9 mouse cellular contexts compared by ENCODE assay signal in the genomic region with DNA sequence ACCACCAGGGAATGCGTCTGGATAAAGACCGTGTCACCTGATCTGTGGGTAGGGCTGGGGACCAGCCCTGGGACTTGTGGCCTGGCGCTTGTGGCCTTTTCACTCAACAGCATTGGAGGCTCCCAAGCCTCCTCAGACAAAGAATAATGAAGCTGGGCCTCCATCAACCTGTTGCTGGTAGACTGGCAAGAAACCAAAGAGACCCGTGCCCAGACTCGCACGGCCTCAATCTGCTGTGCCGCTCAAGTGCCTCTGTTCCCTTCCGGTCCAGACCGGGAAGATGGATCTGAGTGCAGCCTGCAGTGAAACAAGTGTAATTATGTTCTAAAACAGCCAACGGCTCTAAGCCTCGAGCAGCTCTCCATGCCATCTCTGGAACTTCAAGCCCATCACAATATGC. TPM values are rescaled to one million over a fixed set of nuclear protein-coding genes. Genes with fewer than 3 reads are reported as not detected.
DNase-seq lines count a peak whose midpoint lies in the region; ATAC-seq and TF ChIP-seq lines count a peak whose summit lies in the region.
"Had no signal": no experiment of that assay in that cellular context is flagged by ENCODE, and none has a peak within 500 bp of the region (broad histone marks: within the 10 kb centered on the region; RNA-seq: fewer than 3 reads in every experiment).

No protein-coding gene starts in this region.

- H3K4me1 ChIP-seq in heart, adult 2 months (ENCODE audit: control insufficient read depth, insufficient read depth, low read length), result peaks cover 37% of the 10 kb centered on the region
- H3K4me1 ChIP-seq in hindbrain, embryonic 11.5 days (replicated peaks; ENCODE audit: control insufficient read depth, insufficient read depth, low read length), result peaks cover 20% of the 10 kb centered on the region
- H3K4me1 ChIP-seq in midbrain, embryonic 10.5 days, result peaks cover 87% of the 10 kb centered on the region

- no peak for TF ChIP-seq CTCF in heart, adult 2 months (IDR thresholded peaks at IDR 0.05)
- TF ChIP-seq CTCF in brain, embryonic 14.5 days (IDR thresholded peaks at IDR 0.05; ENCODE audit: borderline replicate concordance, extremely low read depth, insufficient read depth, insufficient read length), result no peak

- no peaks in the 10 kb centered on the region for H3K9me3 ChIP-seq in hindbrain, embryonic 11.5 days (ENCODE audit: control insufficient read depth, low read length)
- H3K9me3 ChIP-seq in midbrain, embryonic 10.5 days (replicated peaks), result no peaks in the 10 kb centered on the region

- peak overlapping the region; percentile 84 for H3K27ac ChIP-seq in heart, adult 2 months
- no peak overlapping the region for H3K27ac ChIP-seq in hindbrain, embryonic 11.5 days (ENCODE audit: low read depth, low read length)
- H3K27ac ChIP-seq in midbrain, embryonic 10.5 days (replicated peaks), result peak overlapping the region; percentile 70

- H3K4me3 ChIP-seq in heart, adult 2 months, result no peak overlapping the region
- H3K4me3 ChIP-seq in hindbrain, embryonic 11.5 days (ENCODE audit: low read depth, low read length), result no peak overlapping the region
- peak overlapping the region; percentile 40 for H3K4me3 ChIP-seq in midbrain, embryonic 10.5 days

- DNase-seq in heart, adult 2 months, result no peak
- no peak for DNase-seq in heart, postnatal 36 days
- DNase-seq in brain, embryonic 14.5 days (ENCODE audit: low read depth), result peak; percentile 83
- peak; percentile 17 for DNase-seq in hindbrain, embryonic 11.5 days (ENCODE audit: low spot score)
- DNase-seq in midbrain, embryonic 10.5 days (ENCODE audit: low spot score), result no peak
- DNase-seq in Muller cell, postnatal 12 days (ENCODE audit: inconsistent ontology term), result no peak
- DNase-seq in layer of hippocampus, adult 9-10 months (ENCODE audit: low spot score), result no peak
- DNase-seq: B cell, adult 2 months had no signal

- H3K36me3 ChIP-seq in heart, adult 2 months (ENCODE audit: control insufficient read depth, insufficient read depth, low read length), result peaks cover 16% of the 10 kb centered on the region
- no peaks in the 10 kb centered on the region for H3K36me3 ChIP-seq in hindbrain, embryonic 11.5 days (ENCODE audit: control insufficient read depth, insufficient read depth, low read length)
- H3K36me3 ChIP-seq in midbrain, embryonic 10.5 days, result peaks cover 17% of the 10 kb centered on the region

- H3K79me2 ChIP-seq in heart, adult 2 months (replicated peaks; ENCODE audit: control insufficient read depth, insufficient read depth, low read length), result peaks cover 11% of the 10 kb centered on the region; the same call in 1 of the 2 replicates

- no peak for TF ChIP-seq POLR2A in heart, adult 2 months (IDR thresholded peaks at IDR 0.05; ENCODE audit: insufficient read depth, low read depth, low read length)
- TF ChIP-seq POLR2A in brain, embryonic 14.5 days (IDR thresholded peaks at IDR 0.05; ENCODE audit: borderline replicate concordance, extremely low read depth, insufficient read depth, insufficient read length, poor library complexity, severe bottlenecking), result no peak

- WGBS in heart, adult 2 months, result 32% methylated on average over 11 of the region's 11 CpGs
- WGBS in hindbrain, embryonic 11.5 days, result 67% methylated on average over 11 of the region's 11 CpGs
- WGBS in midbrain, embryonic 10.5 days, result 66% methylated on average over 11 of the region's 11 CpGs

- no peak for TF ChIP-seq EP300 in heart, adult 2 months (IDR thresholded peaks at IDR 0.05; ENCODE audit: insufficient read depth, low read depth, low read length)

- intact Hi-C loops in heart, adult 2 months (cut with DNase I), result loop anchor here (2.0 kb wide), 1 partner anchor 18 kb away; no protein-coding TSS in a partner anchor
- intact Hi-C loops in heart, postnatal 36 days (cut with DNase I), result no loop called here

- no peaks in the 10 kb centered on the region for H3K27me3 ChIP-seq in heart, adult 2 months (ENCODE audit: control insufficient read depth, insufficient read depth, low read length)
- H3K27me3 ChIP-seq in hindbrain, embryonic 11.5 days (ENCODE audit: control insufficient read depth, insufficient read depth, low read length), result no peaks in the 10 kb centered on the region
- H3K27me3 ChIP-seq in midbrain, embryonic 10.5 days (ENCODE audit: low read depth, poor library complexity, severe bottlenecking), result no peaks in the 10 kb centered on the region

- ATAC-seq in hindbrain, embryonic 11.5 days (ENCODE audit: low FRiP score), result no peak
- no peak for ATAC-seq in erythroid progenitor cell, adult 5-6 weeks (replicated peaks; ENCODE audit: low FRiP score, poor library complexity, severe bottlenecking)

- no peak overlapping the region for H3K9ac ChIP-seq in heart, adult 2 months (ENCODE audit: low read depth, low read length)
- no peak overlapping the region; the same call in 1 of the 2 replicates for H3K9ac ChIP-seq in hindbrain, embryonic 11.5 days (ENCODE audit: low read depth, low read length)

- H3K4me2 ChIP-seq in hindbrain, embryonic 11.5 days (replicated peaks; ENCODE audit: low read depth, low read length), result peak overlapping the region; percentile 6

RNA-seq across cellular contexts. Expression of gene Vgll4, which starts 52.7 kb away (rescaled TPM):
- 10 to 100 TPM; 23.5 to 24.7 TPM for total RNA-seq in heart, adult 2 months (2021)
- polyA plus RNA-seq in heart, adult 2 months (2012; rRNA removed), result 22.3 and 24.2 TPM in 2 replicates
- 10 to 100 TPM; 20.6 to 23.1 TPM for total RNA-seq in heart, postnatal 36 days (2021)
- 39.7 and 40.9 TPM in 2 replicates for polyA plus RNA-seq in brain, embryonic 14.5 days (2012; rRNA removed)
- polyA plus RNA-seq in hindbrain, embryonic 11.5 days (2014; fragmentation: Nextera tagmentation; extraction: Ambion mirVana), result 58.5 and 59.3 TPM in 2 replicates
- 70.9 and 79.7 TPM in 2 replicates for polyA plus RNA-seq in midbrain, embryonic 10.5 days (2016; fragmentation: Nextera tagmentation; extraction: Ambion mirVana)
- 2.5 and 6.7 TPM in 2 replicates for total RNA-seq in erythroid progenitor cell, adult 5-6 weeks (2015; ENCODE audit: low replicate concordance)
- 3.3 and 4.7 TPM in 2 replicates for total RNA-seq in erythroid progenitor cell, adult 5-6 weeks (2017; ENCODE audit: low replicate concordance)

Comparison
In these comparisons a context has a peak if more than half of its experiments do, and no peak if none do; other contexts are left out.
1. DNase-seq: peak in brain, embryonic 14.5 days (single experiment) and hindbrain, embryonic 11.5 days (single experiment); none in heart, adult 2 months (0 of 2), heart, postnatal 36 days (0 of 2), midbrain, embryonic 10.5 days (single experiment), Muller cell, postnatal 12 days (single experiment) and layer of hippocampus, adult 9-10 months (single experiment).